Mouse (Mus musculus): ENCODE data around the gene Alox12b.

The Alox12b gene

GRCm38 (mm10) chr11:69156800-69157199 lies at the start of gene Alox12b:
Alox12b (plus strand) TSS chr11:69156989.
- no peak for DNase-seq

DNA sequence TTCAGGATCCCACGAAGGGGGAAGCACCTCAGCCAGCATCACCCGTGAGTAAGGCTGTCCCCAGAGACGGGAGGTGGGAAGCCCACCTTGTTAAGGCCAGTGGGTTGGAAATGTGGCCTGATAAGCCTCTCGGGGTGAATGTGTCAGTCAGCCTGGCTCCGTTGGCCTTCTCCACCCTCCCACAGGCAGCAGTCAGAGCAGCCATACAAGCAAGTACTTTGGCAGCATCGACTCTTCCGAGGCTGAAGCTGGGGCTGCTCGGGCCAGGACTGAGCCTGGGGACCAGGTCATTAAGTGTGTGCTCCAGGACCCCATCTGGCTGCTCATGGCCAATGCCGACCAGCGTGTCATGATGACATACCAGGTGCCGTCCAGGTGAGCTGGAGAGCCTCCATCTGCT lies 49.1 kb upstream of the Alox12b start:
- DNase-seq: no peak

DNA sequence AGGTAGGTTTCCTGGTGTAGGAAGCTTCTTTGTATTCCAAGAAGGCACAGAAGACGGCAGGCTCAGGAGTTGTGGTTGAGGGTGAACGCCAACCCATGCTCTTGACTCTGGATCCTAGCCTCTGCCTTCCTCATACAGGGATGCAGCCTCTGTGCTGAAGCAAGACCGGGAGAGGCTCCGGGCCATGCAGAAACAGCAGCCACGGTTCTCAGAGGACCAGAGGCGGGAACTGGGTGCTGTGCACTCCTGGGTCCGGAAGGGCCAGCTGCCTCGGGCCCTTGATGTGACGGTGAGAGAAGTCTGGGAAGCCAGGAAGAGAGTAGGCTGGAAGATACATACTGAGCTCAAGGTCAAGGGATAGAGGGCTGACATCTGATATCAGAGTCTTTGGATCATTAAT lies 48.6 kb upstream of the Alox12b start:
- DNase-seq: no peak

- no peak for DNase-seq
Observed at GRCm38 (mm10) chr11:69109032-69109900, 47.5 kb upstream of the Alox12b start.

DNA sequence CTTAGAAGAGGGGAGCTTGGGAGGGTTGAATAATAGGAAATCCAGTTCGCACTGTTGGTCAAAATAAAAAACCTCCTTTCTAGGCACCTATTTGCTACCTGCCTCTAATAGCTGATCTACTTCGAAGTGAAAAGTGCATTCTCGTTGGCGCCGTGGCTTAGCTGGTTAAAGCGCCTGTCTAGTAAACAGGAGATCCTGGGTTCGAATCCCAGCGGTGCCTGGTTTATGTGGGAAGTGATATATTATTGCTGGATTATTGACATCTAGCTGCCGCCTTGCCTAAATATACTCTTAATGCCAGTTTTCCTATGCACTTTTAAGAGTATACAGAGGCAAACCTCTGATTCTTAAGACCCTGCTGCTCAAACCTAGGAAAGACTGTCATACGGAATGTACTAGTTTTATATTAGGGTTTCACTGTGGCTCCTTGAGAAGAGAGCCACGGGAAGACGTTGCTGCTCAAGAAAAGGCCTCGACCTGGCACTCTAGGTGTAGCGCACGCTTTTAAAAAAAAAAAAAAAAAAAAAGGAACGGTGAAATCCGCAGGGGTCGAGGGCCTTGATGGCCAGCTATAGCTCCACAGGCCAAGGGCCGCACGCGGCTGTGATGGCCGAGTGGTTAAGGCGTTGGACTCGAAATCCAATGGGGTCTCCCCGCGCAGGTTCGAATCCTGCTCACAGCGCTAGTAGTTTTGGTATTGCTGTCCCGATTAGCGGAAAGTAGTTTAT lies 46.3 kb upstream of the Alox12b start:
- peak; percentile 94 to 97 for DNase-seq

- DNase-seq: no peak
Observed at GRCm38 (mm10) chr11:69111051-69111810, 45.6 kb upstream of the Alox12b start.

- DNase-seq: no peak
Observed at GRCm38 (mm10) chr11:69111865-69112264, 44.9 kb upstream of the Alox12b start.

- DNase-seq: no peak
Observed at GRCm38 (mm10) chr11:69114018-69114417, 42.8 kb upstream of the Alox12b start.

DNA sequence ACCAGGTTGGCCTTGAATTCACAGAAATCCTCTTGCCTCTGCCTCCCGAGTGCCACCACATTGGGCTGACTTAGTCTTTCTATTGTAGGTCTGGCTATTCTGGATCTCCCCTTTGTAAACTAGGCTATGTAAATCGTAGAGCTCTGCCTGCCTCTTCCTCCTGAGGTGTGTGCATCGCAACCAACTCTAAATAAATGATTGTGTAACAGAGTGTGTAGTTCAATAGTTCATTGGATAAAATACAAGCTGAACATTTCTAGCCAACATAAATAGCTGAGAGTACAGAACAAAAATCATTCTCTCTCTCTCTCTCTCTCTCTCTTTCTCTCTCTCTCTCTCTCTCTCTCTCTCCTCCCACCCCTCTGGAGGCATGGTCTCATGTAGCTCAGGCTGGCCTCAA lies 42.2 kb upstream of the Alox12b start:
- no peak for DNase-seq

GRCm38 (mm10) chr11:69116843-69117242 lies 39.9 kb upstream of the Alox12b start:
- no peak for DNase-seq

GRCm38 (mm10) chr11:69117737-69118695 lies 38.8 kb upstream of the Alox12b start:
- peak; percentile 68 to 69 for DNase-seq

DNA sequence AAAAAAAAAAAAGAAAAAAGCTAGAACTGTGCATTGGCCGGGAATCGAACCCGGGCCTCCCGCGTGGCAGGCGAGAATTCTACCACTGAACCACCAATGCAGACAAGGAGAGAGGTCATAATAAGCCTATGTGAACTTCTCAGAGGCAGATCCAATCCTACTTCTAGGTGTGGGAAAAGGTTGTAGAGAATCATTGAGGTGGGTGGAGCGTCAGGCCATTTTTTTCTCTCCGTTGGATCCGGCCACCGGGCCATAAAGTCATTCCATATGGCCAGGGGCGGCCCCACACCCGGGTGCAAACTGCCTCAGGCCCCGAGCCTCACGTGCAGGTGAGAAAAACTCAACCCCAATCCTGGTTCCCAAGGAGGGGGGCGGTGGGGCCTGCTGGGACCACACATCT lies 38.0 kb upstream of the Alox12b start:
- peak; percentile 81 to 97 for DNase-seq

GRCm38 (mm10) chr11:69119446-69120155 lies 37.2 kb upstream of the Alox12b start:
- no peak for DNase-seq

DNA sequence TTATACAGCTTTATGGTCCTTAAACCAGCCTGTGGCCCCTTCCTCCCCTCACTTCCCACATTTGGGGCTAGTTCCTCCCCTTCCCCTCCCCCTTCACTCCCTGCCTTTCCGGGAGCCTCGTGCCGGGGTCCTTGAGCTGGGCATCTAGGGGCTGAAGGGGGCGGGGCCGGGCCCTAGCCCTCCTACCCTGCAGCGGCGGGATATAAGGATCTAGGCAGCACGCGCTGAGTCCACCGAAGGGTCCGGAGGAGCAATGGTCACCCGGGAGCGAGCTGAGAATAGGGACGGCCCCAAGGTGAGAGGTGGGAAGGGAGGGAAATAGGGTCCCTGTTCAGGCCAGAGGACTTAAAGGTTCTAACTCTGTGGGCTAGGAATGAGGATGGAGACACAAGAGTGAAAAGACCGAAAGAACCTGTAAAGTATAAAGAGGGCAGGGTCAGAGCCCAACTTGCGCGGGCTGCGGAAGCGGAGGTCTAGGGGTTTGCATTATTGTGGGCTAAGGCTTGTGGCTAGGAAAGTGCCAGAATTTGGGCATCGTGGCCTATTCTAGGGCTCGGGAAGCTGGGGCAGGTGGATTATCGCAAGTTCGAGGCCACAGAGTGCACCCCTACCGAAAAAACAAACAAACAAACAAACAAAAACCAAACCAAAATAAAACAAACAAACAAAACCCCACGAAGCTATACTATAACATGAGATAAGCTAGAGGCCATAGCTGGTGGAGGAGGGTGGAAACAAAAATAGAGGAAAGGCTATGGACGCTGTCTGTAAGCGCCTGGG lies 36.4 kb upstream of the Alox12b start, which contains the start of gene Hes7:
Gene Hes7, plus strand, starts transcription at position 184 of the 780 bp plus-strand sequence.
- DNase-seq: no peak

- DNase-seq: peak in 1 of 2 experiments; percentile 30
Observed at GRCm38 (mm10) chr11:69121001-69121740, 35.6 kb upstream of the Alox12b start.

DNA sequence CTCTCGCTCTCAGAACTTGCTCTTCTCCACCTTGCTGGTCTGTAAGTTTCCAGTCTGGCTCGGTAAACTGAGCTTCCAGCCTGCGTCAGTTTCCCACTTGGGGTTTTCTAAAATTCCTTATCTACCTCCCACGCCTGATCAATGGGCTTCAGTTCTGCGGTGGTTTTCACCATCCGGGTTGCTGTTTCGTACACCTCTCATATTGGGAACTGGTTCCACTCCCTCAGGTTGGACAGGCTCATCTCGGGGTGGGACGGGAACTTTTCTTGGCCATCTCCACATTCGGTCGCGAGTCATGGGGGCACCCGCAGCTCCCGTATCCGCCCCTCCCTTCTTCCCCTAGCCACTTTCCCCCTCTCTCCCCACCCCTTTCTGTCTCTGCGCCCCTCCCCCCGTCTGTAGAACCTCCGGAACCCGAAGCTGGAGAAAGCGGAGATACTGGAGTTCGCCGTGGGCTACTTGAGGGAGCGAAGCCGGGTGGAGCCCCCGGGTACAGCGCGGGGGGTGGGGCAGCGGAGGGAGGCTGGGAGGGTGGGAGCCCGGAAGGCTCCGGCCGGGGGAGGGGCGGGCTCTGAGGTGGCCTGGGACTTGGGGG lies 35.0 kb upstream of the Alox12b start:
- no peak for DNase-seq

DNA sequence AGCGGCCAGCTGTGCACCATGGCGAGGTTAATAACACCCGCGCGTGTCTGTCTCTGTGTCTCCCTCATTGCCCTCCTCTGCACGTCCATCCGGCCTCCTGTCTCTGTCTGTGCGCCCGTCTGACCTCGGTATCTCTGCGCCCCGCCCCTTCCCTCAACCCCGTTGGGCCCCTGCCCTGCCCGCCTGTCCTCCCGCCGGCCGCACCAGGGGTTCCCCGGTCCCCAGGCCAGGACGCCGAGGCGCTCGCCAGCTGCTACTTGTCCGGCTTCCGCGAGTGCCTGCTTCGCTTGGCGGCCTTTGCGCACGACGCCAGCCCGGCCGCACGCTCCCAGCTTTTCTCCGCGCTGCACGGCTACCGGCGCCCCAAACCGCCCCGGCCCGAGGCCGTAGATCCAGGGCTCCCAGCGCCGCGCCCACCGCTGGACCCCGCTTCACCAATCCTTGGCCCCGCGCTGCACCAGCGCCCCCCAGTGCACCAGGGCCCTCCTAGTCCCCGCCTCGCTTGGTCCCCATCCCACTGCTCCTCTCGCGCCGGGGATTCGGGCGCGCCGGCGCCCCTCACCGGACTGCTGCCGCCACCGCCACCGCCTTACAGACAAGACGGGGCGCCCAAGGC lies 34.3 kb upstream of the Alox12b start, which contains the start of gene 9130213A22Rik:
Gene 9130213A22Rik, minus strand, starts transcription at position 254 of the 616 bp plus-strand sequence.
- DNase-seq: peak; percentile 77 to 81

DNA sequence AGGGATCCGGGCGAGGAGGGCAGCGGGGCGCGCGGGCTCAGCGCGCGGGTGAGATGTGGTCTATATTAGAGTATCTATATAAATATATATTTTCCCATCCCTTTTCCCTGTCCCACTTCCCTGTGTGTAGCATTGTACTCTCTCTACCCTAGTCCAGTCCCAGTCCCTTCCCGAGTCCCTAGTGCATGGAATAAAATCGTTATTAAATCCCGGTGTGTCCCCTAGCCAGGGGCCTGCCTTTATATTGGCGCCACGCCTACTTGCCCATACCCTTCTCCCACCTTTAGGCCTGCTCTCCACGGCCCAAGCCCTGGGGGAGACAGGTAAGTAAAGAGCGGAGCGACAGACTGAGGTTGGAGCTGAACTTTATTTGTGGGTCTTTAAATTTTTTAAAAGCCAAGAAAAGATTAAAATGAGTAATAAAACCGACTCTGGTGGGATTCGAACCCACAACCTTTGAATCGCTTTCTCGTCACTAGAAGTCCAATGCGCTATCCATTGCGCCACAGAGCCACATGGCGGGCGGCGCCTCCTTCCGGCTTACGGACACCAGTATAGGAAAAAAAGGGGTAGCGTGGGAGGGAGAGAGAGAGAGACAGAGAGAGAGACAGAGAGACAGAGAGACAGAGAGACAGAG lies 33.6 kb upstream of the Alox12b start:
- DNase-seq: peak; percentile 88 to 92

Data from cerebellum, postnatal 36 days (tissue).